Mouse (Mus musculus): ENCODE measurements around the gene Pclaf. TPM values are rescaled to one million over a fixed set of nuclear protein-coding genes. Genes with fewer than 3 reads are reported as not detected.

Gene Pclaf
- polyA plus RNA-seq, 1 experiment from 2014 or later = 273 TPM

DNA sequence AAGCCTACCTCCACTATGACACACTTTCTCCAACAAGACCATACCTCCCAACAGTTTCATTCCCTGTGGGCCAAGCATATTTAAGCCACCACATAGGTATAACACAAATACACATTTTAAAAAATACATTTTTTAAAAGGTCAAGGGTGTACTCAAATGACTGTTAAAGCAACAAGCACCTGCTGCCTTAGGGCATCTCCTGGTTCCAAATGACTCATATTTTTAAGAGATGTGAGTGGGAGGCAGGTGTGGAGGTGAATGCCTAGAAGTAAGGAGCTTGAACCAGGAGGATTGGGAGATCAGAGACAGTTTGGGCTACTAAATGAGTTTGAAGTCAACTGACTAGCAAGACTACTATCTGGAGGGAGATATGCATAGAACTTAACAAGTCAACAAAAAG, 39.8 kb downstream of the Pclaf start:
- ATAC-seq (replicated peaks; ENCODE audit: insufficient number of reproducible peaks, low FRiP score, low TSS enrichment, low read depth) = no peak
- Histone ChIP-seq H3K4me2 (ENCODE audit: low read depth, low read length) (no peak overlapping the region), H3K9ac (replicated peaks; ENCODE audit: low read length) (no peak overlapping the region), H3K27me3 (ENCODE audit: control insufficient read depth, insufficient read depth, low read length) (no peaks in the 10 kb centered on the region), H3K36me3 (replicated peaks; ENCODE audit: control insufficient read depth, insufficient read depth, low read depth, low read length) (no peaks in the 10 kb centered on the region), H3K9me3 (replicated peaks; ENCODE audit: control insufficient read depth, low read length) (no peaks in the 10 kb centered on the region), H3K27ac (replicated peaks; ENCODE audit: low read depth, low read length) (no peak overlapping the region), H3K4me1 (ENCODE audit: control insufficient read depth, insufficient read depth, low read length) (no peaks in the 10 kb centered on the region), H3K4me3 (ENCODE audit: low read depth, low read length) (no peak overlapping the region)
- no peak for DNase-seq (ENCODE audit: low spot score)

GRCm38 (mm10) chr9:65937566-65937965, 47.5 kb downstream of the Pclaf start:
- Histone ChIP-seq H3K27me3 (ENCODE audit: control insufficient read depth, insufficient read depth, low read length) (no peaks in the 10 kb centered on the region), H3K4me3 (ENCODE audit: low read depth, low read length) (no peak overlapping the region), H3K36me3 (replicated peaks; ENCODE audit: control insufficient read depth, insufficient read depth, low read depth, low read length) (no peaks in the 10 kb centered on the region), H3K27ac (replicated peaks; ENCODE audit: low read depth, low read length) (no peak overlapping the region), H3K4me1 (ENCODE audit: control insufficient read depth, insufficient read depth, low read length) (no peaks in the 10 kb centered on the region), H3K9ac (replicated peaks; ENCODE audit: low read length) (no peak overlapping the region), H3K4me2 (ENCODE audit: low read depth, low read length) (no peak overlapping the region), H3K9me3 (replicated peaks; ENCODE audit: control insufficient read depth, low read length) (no peaks in the 10 kb centered on the region)
- 90% methylated on average over 2 of the region's 2 CpGs for WGBS
- DNase-seq (ENCODE audit: low spot score) (no peak), ATAC-seq (replicated peaks; ENCODE audit: insufficient number of reproducible peaks, low FRiP score, low TSS enrichment, low read depth) (no peak)

DNA sequence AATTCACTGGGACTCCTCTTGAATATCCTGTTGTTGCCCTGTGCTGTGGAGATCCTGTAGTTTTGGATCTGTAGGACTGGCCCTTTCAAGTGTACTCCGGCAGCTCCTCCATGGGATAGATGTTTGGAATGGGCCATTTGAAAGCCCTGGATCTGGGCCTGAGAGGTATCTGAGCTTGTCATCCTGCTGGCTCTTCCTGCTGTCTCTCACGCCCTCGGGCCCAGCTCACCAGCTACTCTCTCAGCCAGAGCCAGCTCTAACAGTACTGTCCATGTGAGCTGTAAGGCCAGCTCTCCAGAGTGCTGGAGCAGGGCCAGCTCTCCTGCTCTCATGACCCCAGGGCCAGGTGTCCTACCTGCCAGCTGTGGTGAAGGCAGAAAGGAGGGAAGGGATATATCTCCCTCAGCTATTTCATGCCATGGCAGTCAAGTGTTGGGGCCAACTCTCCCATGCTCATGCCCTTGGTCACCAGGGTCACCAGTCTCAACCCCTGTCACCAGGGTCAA, 61.1 kb downstream of the Pclaf start:
- no peaks in the 10 kb centered on the region for H3K27me3 ChIP-seq (ENCODE audit: control insufficient read depth, insufficient read depth, low read length)
- H3K4me3 ChIP-seq (ENCODE audit: low read depth, low read length) = no peak overlapping the region
- H3K36me3 ChIP-seq (replicated peaks; ENCODE audit: control insufficient read depth, insufficient read depth, low read depth, low read length) = no peaks in the 10 kb centered on the region; the same call in none of the 2 replicates
- no peak overlapping the region for H3K27ac ChIP-seq (replicated peaks; ENCODE audit: low read depth, low read length)
- no peaks in the 10 kb centered on the region for H3K4me1 ChIP-seq (ENCODE audit: control insufficient read depth, insufficient read depth, low read length)
- DNase-seq (ENCODE audit: low spot score) (no peak), ATAC-seq (replicated peaks; ENCODE audit: insufficient number of reproducible peaks, low FRiP score, low TSS enrichment, low read depth) (no peak)
- H3K9ac ChIP-seq (replicated peaks; ENCODE audit: low read length) = no peak overlapping the region
- H3K4me2 ChIP-seq (ENCODE audit: low read depth, low read length) = no peak overlapping the region
- no peaks in the 10 kb centered on the region for H3K9me3 ChIP-seq (replicated peaks; ENCODE audit: control insufficient read depth, low read length)
- 83% methylated on average over 3 of the region's 3 CpGs for WGBS

Other genes with a start within 250 kb of the Pclaf start
- gene Oaz2, start 222.2 kb upstream of the Pclaf start, polyA plus RNA-seq (2014; fragmentation: Nextera tagmentation; extraction: Ambion mirVana) = 213 and 232 TPM in 2 replicates
- 5.4 and 7.3 TPM in 2 replicates for gene Zfp609, start 62.7 kb upstream of the Pclaf start, polyA plus RNA-seq (2014; fragmentation: Nextera tagmentation; extraction: Ambion mirVana)
- gene Trip4, start 18.6 kb downstream of the Pclaf start, polyA plus RNA-seq (2014; fragmentation: Nextera tagmentation; extraction: Ambion mirVana) = 37.9 and 45.5 TPM in 2 replicates
- 17.3 and 17.9 TPM in 2 replicates for gene Csnk1g1, start 18.7 kb downstream of the Pclaf start, polyA plus RNA-seq (2014; fragmentation: Nextera tagmentation; extraction: Ambion mirVana)
- gene Ppib, start 170.0 kb downstream of the Pclaf start, polyA plus RNA-seq (2014; fragmentation: Nextera tagmentation; extraction: Ambion mirVana) = 543 and 552 TPM in 2 replicates
- gene Snx22, start 179.5 kb downstream of the Pclaf start, polyA plus RNA-seq (2014; fragmentation: Nextera tagmentation; extraction: Ambion mirVana) = 4.1 and 4.7 TPM in 2 replicates
- 144 and 148 TPM in 2 replicates for gene Snx1, start 236.3 kb downstream of the Pclaf start, polyA plus RNA-seq (2014; fragmentation: Nextera tagmentation; extraction: Ambion mirVana)
- gene Ciao2a, start 236.4 kb downstream of the Pclaf start, polyA plus RNA-seq (2014; fragmentation: Nextera tagmentation; extraction: Ambion mirVana) = 184 and 206 TPM in 2 replicates

Measured in embryonic facial prominence, embryonic 11.5 days (tissue).